Mouse (Mus musculus) forebrain, embryonic 11.5 days (tissue): ENCODE results near the gene Clcn2. TPM values are rescaled to one million over a fixed set of nuclear protein-coding genes. Genes with fewer than 3 reads are reported as not detected.

Source experiments
- ATAC-seq: fragments of 200-750 bp; cut with Nextera tagmentation; replicated peaks from 2 replicates; pipeline ENCODE4 v1.8.0; 2017; ENCODE audit warnings: moderate TSS enrichment; ENCODE audit not compliant: low FRiP score
- DNase-seq: peaks from one replicate; pipeline ENCODE4 v3.0.0-alpha.2; 2017; ENCODE audit warnings: low spot score
- H3K27ac ChIP-seq: fragments of 300-500 bp; sonication (generic); 2 replicates; pipeline ENCODE4 v1.5.1; 2014; ENCODE audit warnings: low read depth, low read length
- H3K27me3 ChIP-seq: fragments of 300-500 bp; sonication (generic); 2 replicates; pipeline ENCODE4 v1.6.1; 2014; ENCODE audit warnings: mild to moderate bottlenecking, low read length, mixed read lengths; ENCODE audit not compliant: control insufficient read depth, insufficient read depth
- H3K36me3 ChIP-seq: fragments of 300-500 bp; sonication (generic); 2 replicates; pipeline ENCODE4 v1.6.1; 2014; ENCODE audit warnings: mild to moderate bottlenecking, low read length, moderate library complexity, mixed read lengths; ENCODE audit not compliant: control insufficient read depth, insufficient read depth
- H3K4me1 ChIP-seq: fragments of 300-500 bp; sonication (generic); replicated peaks from 2 replicates; pipeline ENCODE4 v1.6.1; 2014; ENCODE audit warnings: low read length, mixed read lengths; ENCODE audit not compliant: control insufficient read depth, insufficient read depth
- H3K4me2 ChIP-seq: fragments of 300-500 bp; sonication (generic); 2 replicates; pipeline ENCODE4 v1.6.1; 2014; ENCODE audit warnings: low read depth, mild to moderate bottlenecking, low read length, moderate library complexity, mixed read lengths; ENCODE audit not compliant: severe bottlenecking
- H3K4me3 ChIP-seq: fragments of 300-500 bp; sonication (generic); 2 replicates; pipeline ENCODE4 v1.5.1; 2014; ENCODE audit warnings: low read depth, low read length
- H3K9ac ChIP-seq: fragments of 300-500 bp; sonication (generic); 2 replicates; pipeline ENCODE4 v1.6.1; 2014; ENCODE audit warnings: low read length
- H3K9me3 ChIP-seq: fragments of 300-500 bp; sonication (generic); 2 replicates; pipeline ENCODE4 v1.6.1; 2016; ENCODE audit warnings: low read length, mixed read lengths; ENCODE audit not compliant: control insufficient read depth
- WGBS: fragments of 180-500 bp; shearing (Covaris S2); extraction: QIAGEN DNeasy Blood & Tissue Kit; methylation state at CpG from one replicate; pipeline ENCODE4 v1.1.7; 2014; 5-methylcytosine and 5-hydroxymethylcytosine counted together
- polyA plus RNA-seq: library from polyadenylated mRNA; unstranded; fragments of >200 nt; fragmentation: Nextera tagmentation; extraction: Ambion mirVana; gene quantifications from 2 replicates; pipeline ENCODE4 v1.2.1, GENCODE M21; 2014

Clcn2 gene
- polyA plus RNA-seq, 1 experiment from 2014 or later, result 16.5 TPM

DNA sequence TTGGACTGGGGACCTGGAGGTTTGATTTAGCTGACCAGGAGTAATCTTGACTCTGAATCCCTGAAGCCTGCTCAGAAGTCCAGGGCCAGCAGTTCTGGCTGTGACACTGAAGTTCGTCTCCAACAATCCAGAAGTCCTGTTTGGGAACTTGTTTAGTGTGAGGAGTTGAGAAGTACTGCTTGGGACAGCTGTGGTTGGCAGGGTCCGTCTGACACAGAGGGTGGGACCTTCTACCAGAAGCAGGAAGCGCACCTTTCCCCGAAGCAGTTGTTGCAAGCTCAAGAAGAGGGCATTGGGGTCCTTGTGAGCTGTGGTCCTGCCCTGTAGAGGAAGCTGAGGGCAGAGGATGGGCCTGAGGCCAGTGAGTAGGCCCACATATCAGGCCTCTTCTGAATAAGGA is 8.2 kb upstream of the Clcn2 start:
- peak; percentile 29 for DNase-seq
- no peak overlapping the region for H3K4me2 ChIP-seq
- 79% methylated on average over 4 of the region's 4 CpGs for WGBS

DNA sequence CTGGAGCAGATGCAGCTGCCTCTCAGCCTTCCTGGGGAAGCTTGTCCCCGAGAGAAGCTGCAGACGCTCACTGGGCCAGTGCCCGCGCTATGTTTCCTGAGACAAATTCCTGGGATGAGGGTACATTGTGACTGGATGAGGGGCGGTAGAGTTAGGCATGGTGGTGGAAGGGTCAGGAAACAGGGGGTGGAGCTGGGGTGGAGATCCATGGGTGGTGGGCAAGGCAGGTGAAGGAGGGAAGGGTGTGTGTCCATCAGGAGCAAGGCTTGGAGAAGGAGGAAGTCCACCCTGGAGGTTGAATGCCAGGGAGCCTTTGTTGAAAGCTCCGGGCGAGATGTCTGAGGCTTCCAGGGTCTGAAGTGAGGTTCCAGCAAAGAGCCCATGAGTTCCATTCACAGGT is 7.8 kb upstream of the Clcn2 start:
- 88% methylated on average over 7 of the region's 7 CpGs for WGBS
- no peak overlapping the region for H3K4me2 ChIP-seq
- DNase-seq, result peak; percentile 34

More for the DNA sequence above, 8.2 kb upstream of the Clcn2 start:
- H3K9me3 ChIP-seq, result no peaks in the 10 kb centered on the region
- H3K9ac ChIP-seq, result no peak overlapping the region
- H3K4me3 ChIP-seq, result no peak overlapping the region
- H3K27ac ChIP-seq, result no peak overlapping the region
- no peak for ATAC-seq
- no peaks in the 10 kb centered on the region for H3K27me3 ChIP-seq
- H3K4me1 ChIP-seq, result no peaks in the 10 kb centered on the region
- H3K36me3 ChIP-seq, result no peaks in the 10 kb centered on the region; the same call in 1 of the 2 replicates

DNA sequence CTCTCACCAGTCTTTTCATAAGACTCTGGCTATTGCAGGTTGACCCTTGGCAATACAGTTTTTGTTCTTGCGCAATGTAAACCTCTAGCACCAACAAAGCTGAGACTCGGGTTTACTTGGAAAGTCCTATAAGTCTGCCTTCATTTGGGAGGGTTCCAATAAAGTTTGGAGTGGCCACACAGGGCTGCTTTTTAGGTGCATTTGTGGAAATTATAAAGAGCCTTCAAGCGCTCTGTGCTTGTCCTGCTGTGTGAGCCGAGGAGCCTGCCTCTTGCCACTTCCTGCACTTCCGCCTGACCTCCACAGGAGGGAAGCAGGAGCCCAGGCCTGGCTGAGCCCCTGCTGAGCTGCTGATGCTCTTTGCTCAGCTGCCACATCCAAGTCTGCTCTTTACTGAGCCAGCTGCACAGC is 6.8 kb upstream of the Clcn2 start:
- 42% methylated on average over 5 of the region's 5 CpGs for WGBS
- no peaks in the 10 kb centered on the region for H3K4me1 ChIP-seq
- H3K27ac ChIP-seq, result no peak overlapping the region
- no peaks in the 10 kb centered on the region for H3K9me3 ChIP-seq
- H3K27me3 ChIP-seq, result no peaks in the 10 kb centered on the region
- no peak overlapping the region for H3K9ac ChIP-seq
- DNase-seq (peak; percentile 73), ATAC-seq (0 out of 2 replicates have a peak, but pooled peaks have one; percentile 33)
- no peak overlapping the region for H3K4me2 ChIP-seq
- no peak overlapping the region for H3K4me3 ChIP-seq
- no peaks in the 10 kb centered on the region; the same call in 1 of the 2 replicates for H3K36me3 ChIP-seq

More for the DNA sequence above, 7.8 kb upstream of the Clcn2 start:
- no peaks in the 10 kb centered on the region; the same call in 1 of the 2 replicates for H3K36me3 ChIP-seq
- no peaks in the 10 kb centered on the region for H3K9me3 ChIP-seq
- no peak overlapping the region for H3K9ac ChIP-seq
- H3K4me3 ChIP-seq, result no peak overlapping the region
- H3K27ac ChIP-seq, result no peak overlapping the region
- ATAC-seq, result no peak
- no peaks in the 10 kb centered on the region for H3K4me1 ChIP-seq
- H3K27me3 ChIP-seq, result no peaks in the 10 kb centered on the region

DNA sequence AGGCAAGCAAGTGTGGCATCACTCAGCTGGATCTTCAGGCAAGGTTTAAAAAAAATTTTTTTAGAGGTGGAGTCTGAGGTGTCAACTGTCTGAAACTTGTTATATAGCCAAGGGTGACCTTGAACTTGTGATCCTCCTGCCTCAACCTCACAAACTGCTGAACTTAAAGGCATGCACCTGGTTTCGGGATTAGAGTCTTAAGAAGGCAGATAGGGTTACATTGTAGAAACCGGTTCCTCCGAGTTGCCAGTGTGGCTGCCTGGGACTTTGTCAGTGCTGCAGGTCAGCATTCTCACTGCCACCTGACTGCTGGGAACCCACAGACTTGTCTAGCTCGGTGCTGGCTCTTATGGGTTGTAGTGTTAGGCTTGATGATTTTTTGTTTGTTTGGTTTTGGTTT is 5.7 kb upstream of the Clcn2 start:
- no peak for DNase-seq
- Histone ChIP-seq H3K9me3 (no peaks in the 10 kb centered on the region), H3K9ac (no peak overlapping the region), H3K4me2 (no peak overlapping the region), H3K4me3 (no peak overlapping the region), H3K27ac (no peak overlapping the region), H3K4me1 (no peaks in the 10 kb centered on the region; the same call in 1 of the 2 replicates), H3K36me3 (no peaks in the 10 kb centered on the region; the same call in 1 of the 2 replicates), H3K27me3 (no peaks in the 10 kb centered on the region)
- 55% methylated on average over 4 of the region's 4 CpGs for WGBS
- ATAC-seq, result no peak

DNA sequence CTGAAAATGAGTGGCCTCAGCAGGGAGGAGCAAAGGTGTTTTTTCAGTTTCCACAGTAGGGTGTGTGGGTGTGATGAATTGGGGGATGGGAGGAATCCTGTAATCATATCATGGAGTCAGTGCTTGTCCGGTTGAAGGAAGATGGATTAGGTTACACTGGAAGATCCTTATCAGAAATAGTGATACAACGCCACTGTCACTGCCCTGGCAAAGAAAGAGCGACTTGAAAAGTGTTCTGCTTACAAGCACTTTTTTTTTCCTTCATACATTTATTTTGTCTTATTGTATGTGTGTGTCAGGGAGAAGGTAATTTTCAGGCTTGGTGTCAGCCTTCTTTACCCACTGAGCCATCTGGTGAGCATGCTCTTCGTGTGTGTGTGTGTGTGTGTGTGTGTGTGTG is 5.2 kb upstream of the Clcn2 start:
- H3K27ac ChIP-seq, result no peak overlapping the region
- no peak overlapping the region for H3K9ac ChIP-seq
- DNase-seq, result no peak
- H3K4me1 ChIP-seq, result no peaks in the 10 kb centered on the region; the same call in 1 of the 2 replicates
- no peak overlapping the region for H3K4me2 ChIP-seq
- 84% methylated on average over 4 of the region's 4 CpGs for WGBS
- no peaks in the 10 kb centered on the region for H3K27me3 ChIP-seq
- no peaks in the 10 kb centered on the region; the same call in 1 of the 2 replicates for H3K36me3 ChIP-seq
- H3K4me3 ChIP-seq, result no peak overlapping the region
- no peak for ATAC-seq
- H3K9me3 ChIP-seq, result no peaks in the 10 kb centered on the region

DNA sequence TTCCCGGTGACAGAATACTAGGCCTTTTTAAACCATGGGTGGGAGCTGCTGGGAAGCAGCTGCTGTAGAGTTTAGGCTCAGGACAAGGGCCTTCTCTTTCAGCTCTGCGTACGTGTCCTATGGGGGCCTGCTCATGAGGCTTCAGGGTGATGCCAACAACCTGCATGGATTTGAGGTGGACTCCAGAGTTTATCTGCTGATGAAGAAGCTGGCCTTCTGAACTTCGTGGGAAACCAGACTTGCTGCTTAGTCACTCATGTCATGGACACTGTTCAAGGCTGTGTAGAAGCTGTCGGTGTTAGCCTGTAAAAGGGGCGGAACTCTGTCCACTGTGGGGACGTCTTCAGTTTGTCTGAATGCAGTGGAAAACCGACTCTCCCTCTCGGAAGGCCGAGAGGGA is 4.3 kb upstream of the Clcn2 start:
- Histone ChIP-seq H3K9ac (no peak overlapping the region), H3K4me2 (no peak overlapping the region), H3K27ac (no peak overlapping the region), H3K27me3 (no peaks in the 10 kb centered on the region), H3K4me3 (no peak overlapping the region), H3K36me3 (no peaks in the 10 kb centered on the region; the same call in 1 of the 2 replicates), H3K4me1 (peaks cover 2% of the 10 kb centered on the region; the same call in 1 of the 2 replicates), H3K9me3 (no peaks in the 10 kb centered on the region)
- ATAC-seq (no peak), DNase-seq (no peak)
- WGBS, result 91% methylated on average over 10 of the region's 10 CpGs

DNA sequence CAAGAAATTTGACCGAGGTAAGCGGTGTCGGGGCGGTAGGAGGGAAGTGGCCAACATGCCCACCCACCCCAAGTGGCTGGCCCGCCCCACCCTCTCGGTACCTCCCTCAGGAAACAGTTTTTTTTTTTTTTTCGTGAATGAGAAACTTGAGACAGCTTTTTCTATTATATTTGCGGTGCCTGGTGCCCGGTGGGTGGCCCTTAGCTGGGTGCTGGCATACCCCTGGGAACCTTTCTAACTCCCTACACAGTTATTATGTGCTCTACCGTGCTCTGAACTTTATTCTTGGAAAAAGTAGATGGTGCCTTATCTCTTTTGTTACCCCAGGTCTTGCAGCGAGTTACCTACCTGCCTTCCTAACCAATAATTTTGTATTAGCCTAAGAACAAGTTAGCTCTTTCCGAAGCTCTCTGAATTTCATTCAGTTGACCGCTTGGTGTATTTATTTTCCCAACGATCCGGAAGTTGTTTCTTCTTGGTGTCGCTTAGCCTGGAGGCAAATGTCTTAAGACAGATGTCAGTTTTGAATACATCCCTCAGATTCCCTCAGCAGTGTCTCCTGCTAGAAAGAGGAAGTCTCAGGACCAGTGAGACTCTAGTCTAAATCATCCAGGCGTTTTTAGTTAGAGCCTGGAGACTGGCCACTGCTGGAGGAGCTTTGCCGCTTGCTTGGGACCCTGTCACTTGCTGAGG is 578 bp upstream of the Clcn2 start:
- DNase-seq, result no peak

DNA sequence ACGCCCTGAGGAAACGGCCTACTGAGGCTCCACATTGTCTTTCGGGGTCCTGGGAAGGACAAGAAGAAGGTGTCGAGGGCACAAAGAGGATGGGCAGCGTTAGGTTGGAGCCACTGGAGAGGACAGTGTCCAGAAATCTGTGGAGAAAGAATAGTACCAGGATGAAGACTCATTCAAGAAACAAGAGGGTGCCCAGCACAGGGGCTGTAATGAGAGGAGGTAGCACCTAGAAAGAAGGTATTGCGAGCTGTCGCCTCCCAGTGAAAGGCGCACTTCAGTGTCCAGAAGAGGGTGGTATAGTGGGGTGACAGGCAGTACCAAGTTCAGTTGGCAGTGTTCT is 735 bp downstream of the Clcn2 start:
- 1% methylated on average over 8 of the region's 8 CpGs for WGBS
- H3K4me2 ChIP-seq, result peak overlapping the region; percentile 85
- H3K27me3 ChIP-seq, result no peaks in the 10 kb centered on the region
- H3K4me1 ChIP-seq, result peaks cover 9% of the 10 kb centered on the region; the same call in 1 of the 2 replicates
- peak overlapping the region; percentile 84 for H3K27ac ChIP-seq
- peak overlapping the region; percentile 76 for H3K9ac ChIP-seq
- no peak; the same call in 1 of the 2 replicates for ATAC-seq
- H3K9me3 ChIP-seq, result no peaks in the 10 kb centered on the region
- DNase-seq, result no peak
- H3K36me3 ChIP-seq, result no peaks in the 10 kb centered on the region; the same call in 1 of the 2 replicates
- peak overlapping the region; percentile 44 for H3K4me3 ChIP-seq

More for the DNA sequence above, 578 bp upstream of the Clcn2 start:
- Histone ChIP-seq H3K4me1 (peaks cover 9% of the 10 kb centered on the region; the same call in 1 of the 2 replicates), H3K9ac (peak overlapping the region; percentile 76), H3K9me3 (no peaks in the 10 kb centered on the region), H3K27me3 (no peaks in the 10 kb centered on the region), H3K36me3 (no peaks in the 10 kb centered on the region; the same call in 1 of the 2 replicates), H3K4me2 (peak overlapping the region; percentile 85), H3K4me3 (peak overlapping the region; percentile 44), H3K27ac (peak overlapping the region; percentile 84; the same call in 1 of the 2 replicates)
- ATAC-seq, result no peak
- WGBS, result 4% methylated on average over 18 of the region's 18 CpGs
